Mouse (Mus musculus) small intestine, adult 10 weeks (tissue): ENCODE data around the gene Gm11042. TPM values are rescaled to one million over a fixed set of nuclear protein-coding genes. Genes with fewer than 3 reads are reported as not detected.

Source experiments
- polyA plus RNA-seq: library from polyadenylated mRNA; stranded (reverse); fragments of 350-450 nt; fragmentation: Illumina TruSeq; extraction: RNeasy Lipid Tissue Mini Kit (QIAGEN cat#74804); gene quantifications from one replicate; pipeline ENCODE4 v1.2.3, GENCODE M21; 2014; ENCODE audit warnings: low replicate concordance

Gm11042 gene
- not detected for polyA plus RNA-seq

DNA sequence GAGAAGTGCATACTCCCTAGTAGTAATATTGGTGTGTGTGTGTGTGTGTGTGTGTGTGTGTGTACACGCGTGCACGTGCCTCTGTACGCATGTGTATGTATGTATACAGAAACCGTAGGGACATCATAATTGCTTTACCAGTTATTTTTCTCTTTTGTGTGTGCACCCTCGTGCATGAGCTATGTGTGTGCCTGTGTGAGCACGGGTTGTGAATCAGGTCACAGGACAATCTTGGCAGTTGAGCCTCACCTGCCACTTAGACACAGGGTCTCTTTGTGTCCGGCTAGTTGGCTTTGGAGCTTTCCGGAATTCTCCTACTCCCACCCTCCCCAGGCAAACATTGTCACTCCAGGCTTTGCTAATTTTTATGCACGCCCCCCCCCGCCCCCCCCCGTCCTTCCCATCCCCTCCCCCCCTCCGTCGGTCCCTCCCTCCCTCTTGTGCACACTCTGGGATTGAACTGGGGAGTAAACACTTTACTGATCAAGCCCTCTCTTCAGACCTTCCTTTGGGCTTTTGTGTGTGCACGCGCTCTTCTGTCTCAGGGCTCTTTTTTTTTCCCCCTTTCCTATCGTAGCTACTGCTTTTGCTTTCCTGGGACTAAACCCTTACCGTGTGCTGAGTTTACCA, at the start of gene Gm11042:
Gene Gm11042 (minus strand): TSS at position 51 of the 630 bp plus-strand sequence.

